Mouse (Mus musculus): ENCODE results near the gene Fgfr2. TPM values are rescaled to one million over a fixed set of nuclear protein-coding genes. Genes with fewer than 3 reads are reported as not detected.
"Not testable (repeated sequence)": the region's sequence is repeated elsewhere in the genome, so short reads cannot be mapped to it uniquely, and the experiment has no call there.

The Fgfr2 gene
- polyA plus RNA-seq, 1 experiment from 2014 or later = 93.4 TPM

- not testable (repeated sequence) for H3K4me2 ChIP-seq (ENCODE audit: low read depth, low read length); H3K36me3 ChIP-seq (ENCODE audit: control insufficient read depth, insufficient read depth, low read length); H3K9me3 ChIP-seq (replicated peaks; ENCODE audit: control insufficient read depth, low read length); H3K27me3 ChIP-seq (ENCODE audit: control insufficient read depth, insufficient read depth, low read length); H3K4me3 ChIP-seq (replicated peaks; ENCODE audit: low read length); ATAC-seq (ENCODE audit: insufficient read depth, low FRiP score); H3K27ac ChIP-seq (ENCODE audit: low read length); H3K9ac ChIP-seq (ENCODE audit: low read length)
- H3K4me1 ChIP-seq (ENCODE audit: control insufficient read depth, insufficient read depth, low read length) = peaks cover 29% of the 10 kb centered on the region
- 91% methylated on average over 7 of the region's 7 CpGs for WGBS
Measured at GRCm38 (mm10) chr7:133095610-133096009, 27.5 kb downstream of the Fgfr2 start.

- Histone ChIP-seq H3K4me3 (replicated peaks; ENCODE audit: low read length) (no peak overlapping the region), H3K4me1 (ENCODE audit: control insufficient read depth, insufficient read depth, low read length) (peaks cover 29% of the 10 kb centered on the region), H3K36me3 (ENCODE audit: control insufficient read depth, insufficient read depth, low read length) (peaks cover 3% of the 10 kb centered on the region; the same call in 1 of the 2 replicates), H3K4me2 (ENCODE audit: low read depth, low read length) (no peak overlapping the region), H3K27me3 (ENCODE audit: control insufficient read depth, insufficient read depth, low read length) (no peaks in the 10 kb centered on the region), H3K9ac (ENCODE audit: low read length) (no peak overlapping the region), H3K9me3 (replicated peaks; ENCODE audit: control insufficient read depth, low read length) (no peaks in the 10 kb centered on the region), H3K27ac (ENCODE audit: low read length) (no peak overlapping the region)
- 81% methylated on average over 9 of the region's 9 CpGs for WGBS
- no peak for ATAC-seq (ENCODE audit: insufficient read depth, low FRiP score)
Measured at GRCm38 (mm10) chr7:133094711-133095495, 28.2 kb downstream of the Fgfr2 start.

GRCm38 (mm10) chr7:133094161-133094560 is 29.0 kb downstream of the Fgfr2 start:
- Histone ChIP-seq H3K9ac (ENCODE audit: low read length) (no peak overlapping the region), H3K27ac (ENCODE audit: low read length) (no peak overlapping the region), H3K36me3 (ENCODE audit: control insufficient read depth, insufficient read depth, low read length) (peaks cover 3% of the 10 kb centered on the region; the same call in 1 of the 2 replicates), H3K4me3 (replicated peaks; ENCODE audit: low read length) (no peak overlapping the region), H3K4me1 (ENCODE audit: control insufficient read depth, insufficient read depth, low read length) (peaks cover 28% of the 10 kb centered on the region), H3K4me2 (ENCODE audit: low read depth, low read length) (no peak overlapping the region), H3K9me3 (replicated peaks; ENCODE audit: control insufficient read depth, low read length) (no peaks in the 10 kb centered on the region), H3K27me3 (ENCODE audit: control insufficient read depth, insufficient read depth, low read length) (no peaks in the 10 kb centered on the region)
- 75% methylated on average over 3 of the region's 3 CpGs for WGBS
- no peak for ATAC-seq (ENCODE audit: insufficient read depth, low FRiP score)

DNA sequence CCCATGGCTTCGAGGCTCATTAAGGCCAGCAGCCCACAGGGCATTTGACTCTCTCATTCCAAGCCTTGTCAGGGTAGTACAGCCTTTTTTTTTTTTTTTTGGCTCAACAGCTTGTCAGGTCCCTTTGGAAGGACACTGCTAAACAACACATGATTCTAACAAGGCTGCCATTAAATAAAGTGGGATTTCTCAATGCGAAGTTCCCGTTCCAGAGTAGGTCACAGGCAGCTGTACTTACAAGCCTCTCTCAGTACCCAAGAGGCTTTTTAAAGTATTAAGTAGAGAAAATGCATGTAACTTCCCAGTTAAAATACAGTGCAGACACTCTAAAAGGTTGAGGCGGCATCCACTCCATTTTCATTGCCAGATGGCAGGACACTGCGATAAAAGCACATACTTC is 29.4 kb downstream of the Fgfr2 start:
- H3K4me2 ChIP-seq (ENCODE audit: low read depth, low read length) = no peak overlapping the region
- H3K36me3 ChIP-seq (ENCODE audit: control insufficient read depth, insufficient read depth, low read length) = peaks cover 3% of the 10 kb centered on the region; the same call in 1 of the 2 replicates
- H3K9me3 ChIP-seq (replicated peaks; ENCODE audit: control insufficient read depth, low read length) = no peaks in the 10 kb centered on the region
- H3K4me1 ChIP-seq (ENCODE audit: control insufficient read depth, insufficient read depth, low read length) = peaks cover 29% of the 10 kb centered on the region
- H3K27me3 ChIP-seq (ENCODE audit: control insufficient read depth, insufficient read depth, low read length) = no peaks in the 10 kb centered on the region
- H3K4me3 ChIP-seq (replicated peaks; ENCODE audit: low read length) = no peak overlapping the region
- WGBS = 86% methylated on average over 5 of the region's 5 CpGs
- no peak overlapping the region for H3K9ac ChIP-seq (ENCODE audit: low read length)
- no peak for ATAC-seq (ENCODE audit: insufficient read depth, low FRiP score)
- H3K27ac ChIP-seq (ENCODE audit: low read length) = no peak overlapping the region

- no peak overlapping the region for H3K4me3 ChIP-seq (replicated peaks; ENCODE audit: low read length)
- WGBS = 76% methylated on average over 4 of the region's 4 CpGs
- H3K27ac ChIP-seq (ENCODE audit: low read length) = no peak overlapping the region
- H3K4me1 ChIP-seq (ENCODE audit: control insufficient read depth, insufficient read depth, low read length) = peaks cover 23% of the 10 kb centered on the region
- no peaks in the 10 kb centered on the region for H3K36me3 ChIP-seq (ENCODE audit: control insufficient read depth, insufficient read depth, low read length)
- H3K27me3 ChIP-seq (ENCODE audit: control insufficient read depth, insufficient read depth, low read length) = no peaks in the 10 kb centered on the region
- ATAC-seq (ENCODE audit: insufficient read depth, low FRiP score) = no peak; the same call in 1 of the 2 replicates
- H3K9ac ChIP-seq (ENCODE audit: low read length) = no peak overlapping the region
- no peaks in the 10 kb centered on the region for H3K9me3 ChIP-seq (replicated peaks; ENCODE audit: control insufficient read depth, low read length)
- no peak overlapping the region for H3K4me2 ChIP-seq (ENCODE audit: low read depth, low read length)
Measured at GRCm38 (mm10) chr7:133090641-133091040, 32.5 kb downstream of the Fgfr2 start.

DNA sequence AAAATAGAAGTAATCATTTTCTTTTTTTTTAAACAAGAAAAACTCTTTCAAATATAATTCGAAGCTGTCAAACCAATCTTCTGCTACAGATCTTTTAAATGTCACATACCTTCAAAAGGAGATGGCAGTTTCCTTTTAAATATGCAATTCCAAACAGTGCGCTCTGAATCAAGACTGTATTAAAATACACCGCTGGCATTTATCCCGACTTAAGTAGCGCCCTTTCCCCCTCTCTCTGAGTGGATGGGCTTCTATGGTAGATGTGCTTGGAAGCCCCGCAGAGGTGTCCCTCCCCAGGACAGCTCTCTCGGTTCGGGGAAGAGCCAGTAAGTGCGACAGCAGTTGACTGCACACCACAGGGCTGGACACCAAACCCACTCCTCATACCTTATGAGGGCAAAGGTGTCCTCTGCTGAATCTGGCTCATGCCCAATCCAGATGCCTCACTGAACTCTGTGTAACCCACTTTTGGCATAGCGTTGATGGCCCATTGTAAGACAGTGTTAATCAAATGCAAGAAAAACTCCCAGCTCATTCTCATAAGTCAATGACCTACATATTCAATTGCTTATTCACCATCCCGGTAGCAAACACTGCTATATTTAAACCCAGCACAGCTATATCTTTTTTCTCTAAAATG is 33.4 kb downstream of the Fgfr2 start:
- H3K9ac ChIP-seq (ENCODE audit: low read length) = no peak overlapping the region
- peaks cover 23% of the 10 kb centered on the region for H3K4me1 ChIP-seq (ENCODE audit: control insufficient read depth, insufficient read depth, low read length)
- no peaks in the 10 kb centered on the region for H3K36me3 ChIP-seq (ENCODE audit: control insufficient read depth, insufficient read depth, low read length)
- no peak overlapping the region for H3K4me3 ChIP-seq (replicated peaks; ENCODE audit: low read length)
- ATAC-seq (ENCODE audit: insufficient read depth, low FRiP score) = no peak
- H3K9me3 ChIP-seq (replicated peaks; ENCODE audit: control insufficient read depth, low read length) = no peaks in the 10 kb centered on the region
- WGBS = 75% methylated on average over 11 of the region's 11 CpGs
- H3K27ac ChIP-seq (ENCODE audit: low read length) = peak overlapping the region; percentile 25; the same call in 1 of the 2 replicates
- H3K27me3 ChIP-seq (ENCODE audit: control insufficient read depth, insufficient read depth, low read length) = no peaks in the 10 kb centered on the region
- no peak overlapping the region for H3K4me2 ChIP-seq (ENCODE audit: low read depth, low read length)

- Histone ChIP-seq H3K27ac (ENCODE audit: low read length) (peak overlapping the region; percentile 88), H3K9ac (ENCODE audit: low read length) (peak overlapping the region; percentile 47), H3K27me3 (ENCODE audit: control insufficient read depth, insufficient read depth, low read length) (no peaks in the 10 kb centered on the region), H3K4me1 (ENCODE audit: control insufficient read depth, insufficient read depth, low read length) (peaks cover 23% of the 10 kb centered on the region), H3K4me2 (ENCODE audit: low read depth, low read length) (peak overlapping the region; percentile 42), H3K4me3 (replicated peaks; ENCODE audit: low read length) (no peak overlapping the region; the same call in 1 of the 2 replicates), H3K36me3 (ENCODE audit: control insufficient read depth, insufficient read depth, low read length) (no peaks in the 10 kb centered on the region), H3K9me3 (replicated peaks; ENCODE audit: control insufficient read depth, low read length) (no peaks in the 10 kb centered on the region)
- WGBS = 39% methylated on average over 11 of the region's 11 CpGs
- peak; percentile 57; the same call in 1 of the 2 replicates for ATAC-seq (ENCODE audit: insufficient read depth, low FRiP score)
Measured at GRCm38 (mm10) chr7:133088830-133089261, 34.3 kb downstream of the Fgfr2 start.

- H3K9ac ChIP-seq (ENCODE audit: low read length) = peak overlapping the region; percentile 47; the same call in 1 of the 2 replicates
Measured at GRCm38 (mm10) chr7:133088411-133088810, 34.7 kb downstream of the Fgfr2 start.

DNA sequence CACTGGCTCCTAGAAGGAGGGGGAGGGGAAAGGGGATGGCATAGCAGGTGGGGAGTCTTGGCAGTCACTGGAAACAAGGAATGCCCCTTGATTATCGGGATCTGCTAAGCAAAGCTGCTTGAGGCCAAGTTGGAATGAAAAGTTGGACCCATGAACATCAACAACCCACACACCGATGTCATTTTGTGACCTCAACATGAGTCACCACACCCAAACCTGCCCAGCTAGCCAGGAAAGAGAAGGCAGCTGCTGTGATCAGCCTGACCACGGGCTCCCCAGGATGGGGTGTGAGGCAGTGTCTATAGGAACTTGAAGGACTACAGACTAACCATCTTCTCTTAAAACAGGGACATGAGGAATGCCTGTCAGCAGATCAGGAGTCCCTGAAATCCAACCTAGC is 37.7 kb downstream of the Fgfr2 start:
- no peaks in the 10 kb centered on the region for H3K9me3 ChIP-seq (replicated peaks; ENCODE audit: control insufficient read depth, low read length)
- 63% methylated on average over 3 of the region's 3 CpGs for WGBS
- ATAC-seq (ENCODE audit: insufficient read depth, low FRiP score) = no peak

More at GRCm38 (mm10) chr7:133088411-133088810, 34.7 kb downstream of the Fgfr2 start:
- no peaks in the 10 kb centered on the region for H3K36me3 ChIP-seq (ENCODE audit: control insufficient read depth, insufficient read depth, low read length)
- no peak for ATAC-seq (ENCODE audit: insufficient read depth, low FRiP score)
- H3K27me3 ChIP-seq (ENCODE audit: control insufficient read depth, insufficient read depth, low read length) = no peaks in the 10 kb centered on the region
- H3K4me2 ChIP-seq (ENCODE audit: low read depth, low read length) = peak overlapping the region; percentile 42
- H3K4me1 ChIP-seq (ENCODE audit: control insufficient read depth, insufficient read depth, low read length) = peaks cover 23% of the 10 kb centered on the region
- 52% methylated on average over 4 of the region's 4 CpGs for WGBS
- H3K4me3 ChIP-seq (replicated peaks; ENCODE audit: low read length) = no peak overlapping the region
- peak overlapping the region; percentile 88 for H3K27ac ChIP-seq (ENCODE audit: low read length)
- no peaks in the 10 kb centered on the region for H3K9me3 ChIP-seq (replicated peaks; ENCODE audit: control insufficient read depth, low read length)

More for the DNA sequence above, 37.7 kb downstream of the Fgfr2 start:
- no peak overlapping the region for H3K9ac ChIP-seq (ENCODE audit: low read length)
- H3K4me1 ChIP-seq (ENCODE audit: control insufficient read depth, insufficient read depth, low read length) = peaks cover 18% of the 10 kb centered on the region
- no peak overlapping the region for H3K4me2 ChIP-seq (ENCODE audit: low read depth, low read length)
- H3K36me3 ChIP-seq (ENCODE audit: control insufficient read depth, insufficient read depth, low read length) = no peaks in the 10 kb centered on the region
- H3K4me3 ChIP-seq (replicated peaks; ENCODE audit: low read length) = no peak overlapping the region
- H3K27ac ChIP-seq (ENCODE audit: low read length) = no peak overlapping the region
- no peaks in the 10 kb centered on the region for H3K27me3 ChIP-seq (ENCODE audit: control insufficient read depth, insufficient read depth, low read length)

Data from stomach, embryonic 16.5 days (tissue).